Mouse (Mus musculus): Measurements from ENCODE around the gene Gramd1b. TPM values are rescaled to one million over a fixed set of nuclear protein-coding genes. Genes with fewer than 3 reads are reported as not detected.
A peak's percentile ranks its signal among the peaks of the same experiment; 100 is the strongest.

The Gramd1b gene
- 1 to 10 TPM; 6.6 to 8.8 TPM for total RNA-seq (2021)
- long read RNA-seq, experiment 1, partial matches to known transcripts = 0 of 1 reads
- long read RNA-seq, experiment 1, other reads (novel, unspliced or antisense) = 1 of 1 reads
- long read RNA-seq, experiment 2, partial matches to known transcripts = 0 of 2 reads
- long read RNA-seq, experiment 2, other reads (novel, unspliced or antisense) = 2 of 2 reads

- DNase-seq = no peak
- intact Hi-C loops (cut with DNase I) = no loop called here
Observed at GRCm38 (mm10) chr9:40531027-40531621, at the start of gene Gramd1b. Gene Gramd1b (minus strand): TSS chr9:40531383.

- DNase-seq = no peak
- intact Hi-C loops (cut with DNase I) = no loop called here
Observed at GRCm38 (mm10) chr9:40578726-40579625, 47.8 kb upstream of the Gramd1b start.

GRCm38 (mm10) chr9:40577132-40577531, 45.9 kb upstream of the Gramd1b start:
- intact Hi-C loops (cut with DNase I) = no loop called here
- no peak for DNase-seq

GRCm38 (mm10) chr9:40575053-40575985, 44.1 kb upstream of the Gramd1b start:
- intact Hi-C loops (cut with DNase I) = no loop called here
- no peak for DNase-seq

- intact Hi-C loops (cut with DNase I) = no loop called here
- no peak for DNase-seq
Observed at GRCm38 (mm10) chr9:40571280-40571679, 40.1 kb upstream of the Gramd1b start.

GRCm38 (mm10) chr9:40568070-40568469, 36.9 kb upstream of the Gramd1b start:
- peak; percentile 23 to 31 for DNase-seq

GRCm38 (mm10) chr9:40563750-40564149, 32.6 kb upstream of the Gramd1b start:
- DNase-seq = no peak
- intact Hi-C loops (cut with DNase I) = no loop called here

More at GRCm38 (mm10) chr9:40568070-40568469, 36.9 kb upstream of the Gramd1b start:
- intact Hi-C loops (cut with DNase I) = no loop called here

- intact Hi-C loops (cut with DNase I) = no loop called here
- DNase-seq = no peak
Observed at GRCm38 (mm10) chr9:40559646-40560045, 28.5 kb upstream of the Gramd1b start.

GRCm38 (mm10) chr9:40557796-40558195, 26.6 kb upstream of the Gramd1b start:
- intact Hi-C loops (cut with DNase I) = no loop called here
- DNase-seq = no peak

- intact Hi-C loops (cut with DNase I) = no loop called here
- no peak for DNase-seq
Observed at GRCm38 (mm10) chr9:40556396-40556795, 25.2 kb upstream of the Gramd1b start.

- intact Hi-C loops (cut with DNase I) = no loop called here
- DNase-seq = no peak
Observed at GRCm38 (mm10) chr9:40555243-40555642, 24.1 kb upstream of the Gramd1b start.

- intact Hi-C loops (cut with DNase I) = no loop called here
- DNase-seq = no peak
Observed at GRCm38 (mm10) chr9:40547876-40548275, 16.7 kb upstream of the Gramd1b start.

- no peak for DNase-seq
- intact Hi-C loops (cut with DNase I) = no loop called here
Observed at GRCm38 (mm10) chr9:40545193-40545592, 14.0 kb upstream of the Gramd1b start.

- DNase-seq = no peak
- intact Hi-C loops (cut with DNase I) = no loop called here
Observed at GRCm38 (mm10) chr9:40539588-40540140, 8.5 kb upstream of the Gramd1b start.

GRCm38 (mm10) chr9:40537708-40538105, 6.5 kb upstream of the Gramd1b start:
- DNase-seq = peak; percentile 23 to 27
- intact Hi-C loops (cut with DNase I) = no loop called here

- no peak for DNase-seq
- intact Hi-C loops (cut with DNase I) = no loop called here
Observed at GRCm38 (mm10) chr9:40537044-40537707, 6.0 kb upstream of the Gramd1b start.

GRCm38 (mm10) chr9:40530536-40530935, 647 bp downstream of the Gramd1b start:
- intact Hi-C loops (cut with DNase I) = no loop called here
- DNase-seq = no peak

- intact Hi-C loops (cut with DNase I) = no loop called here
- no peak for DNase-seq
Observed at GRCm38 (mm10) chr9:40528733-40529132, 2.5 kb downstream of the Gramd1b start.

GRCm38 (mm10) chr9:40526928-40527327, 4.3 kb downstream of the Gramd1b start:
- no peak for DNase-seq
- intact Hi-C loops (cut with DNase I) = no loop called here

GRCm38 (mm10) chr9:40522156-40522555, 9.0 kb downstream of the Gramd1b start:
- no peak for DNase-seq
- intact Hi-C loops (cut with DNase I) = no loop called here

Measured in gastrocnemius, postnatal 36 days (tissue).